8 mouse cellular contexts compared by ENCODE assay signal in genomic region chr15:89556401-89557178, GRCm38 (mm10). TPM values are rescaled to one million over a fixed set of nuclear protein-coding genes. Genes with fewer than 3 reads are reported as not detected.
DNase-seq lines count a peak whose midpoint lies in the region; ATAC-seq and TF ChIP-seq lines count a peak whose summit lies in the region.

No protein-coding gene starts in this region.

- ATAC-seq in lung, postnatal 0 days = peak; percentile 16; the same call in 1 of the 2 replicates
- ATAC-seq in intestine, embryonic 16.5 days = peak; percentile 39; the same call in 1 of the 2 replicates
- no peak for ATAC-seq in stomach, embryonic 16.5 days (ENCODE audit: insufficient read depth, low FRiP score)

- H3K27ac ChIP-seq in lung, postnatal 0 days (ENCODE audit: low read length) = no peak overlapping the region
- no peak overlapping the region for H3K27ac ChIP-seq in intestine, embryonic 16.5 days (ENCODE audit: low read length)
- H3K27ac ChIP-seq in stomach, embryonic 16.5 days (ENCODE audit: low read length) = peak overlapping the region; percentile 52; the same call in 1 of the 2 replicates

- no peak overlapping the region for H3K4me3 ChIP-seq in lung, postnatal 0 days (ENCODE audit: low read depth, low read length)
- H3K4me3 ChIP-seq in intestine, embryonic 16.5 days (ENCODE audit: low read length) = peak overlapping the region; percentile 5; the same call in 1 of the 2 replicates
- H3K4me3 ChIP-seq in stomach, embryonic 16.5 days (replicated peaks; ENCODE audit: low read length) = peak overlapping the region; percentile 4

- DNase-seq in cerebellum, adult 11 months = peak; percentile 32
- no peak for DNase-seq in cerebellum, postnatal 36 days
- no peak for DNase-seq in lung, postnatal 0 days (ENCODE audit: low spot score)
- DNase-seq in lung, postnatal 36 days = no peak
- DNase-seq in frontal cortex, postnatal 14 days (ENCODE audit: low spot score in 2 of 2) = no peak
- DNase-seq in ovary, postnatal 10 days (ENCODE audit: low spot score) = no peak

- 34% methylated on average over 23 of the region's 23 CpGs for WGBS in lung, postnatal 0 days
- 31% methylated on average over 23 of the region's 23 CpGs for WGBS in intestine, embryonic 16.5 days
- WGBS in stomach, embryonic 16.5 days = 34% methylated on average over 23 of the region's 23 CpGs

- no peaks in the 10 kb centered on the region; the same call in 1 of the 2 replicates for H3K36me3 ChIP-seq in lung, postnatal 0 days (ENCODE audit: insufficient read depth, low read length)
- H3K36me3 ChIP-seq in intestine, embryonic 16.5 days (ENCODE audit: control insufficient read depth, insufficient read depth, low read length) = no peaks in the 10 kb centered on the region
- H3K36me3 ChIP-seq in stomach, embryonic 16.5 days (ENCODE audit: control insufficient read depth, insufficient read depth, low read length) = no peaks in the 10 kb centered on the region

- no peak overlapping the region for H3K9ac ChIP-seq in lung, postnatal 0 days (replicated peaks; ENCODE audit: low read depth)
- H3K9ac ChIP-seq in intestine, embryonic 16.5 days (ENCODE audit: low read depth, low read length) = no peak overlapping the region
- H3K9ac ChIP-seq in stomach, embryonic 16.5 days (ENCODE audit: low read length) = 0 out of 2 replicates have a peak overlapping the region, but pooled peaks have one; percentile 39

- H3K4me1 ChIP-seq in lung, postnatal 0 days (ENCODE audit: insufficient read depth, low read depth, low read length) = no peaks in the 10 kb centered on the region
- peaks cover 13% of the 10 kb centered on the region; the same call in 1 of the 2 replicates for H3K4me1 ChIP-seq in intestine, embryonic 16.5 days (ENCODE audit: control insufficient read depth, insufficient read depth, low read length)
- H3K4me1 ChIP-seq in stomach, embryonic 16.5 days (ENCODE audit: control insufficient read depth, insufficient read depth, low read length) = peaks cover 13% of the 10 kb centered on the region

- H3K9me3 ChIP-seq in lung, postnatal 0 days (ENCODE audit: low read length) = no peaks in the 10 kb centered on the region
- H3K9me3 ChIP-seq in intestine, embryonic 16.5 days (ENCODE audit: control insufficient read depth, low read length) = no peaks in the 10 kb centered on the region
- H3K9me3 ChIP-seq in stomach, embryonic 16.5 days (replicated peaks; ENCODE audit: control insufficient read depth, low read length) = no peaks in the 10 kb centered on the region

- no peak for TF ChIP-seq EP300 in lung, postnatal 0 days (IDR thresholded peaks at IDR 0.05)

- TF ChIP-seq CTCF in lung, postnatal 0 days (IDR thresholded peaks at IDR 0.05) = peak; percentile 54

- peaks cover 10% of the 10 kb centered on the region; the same call in 1 of the 2 replicates for H3K27me3 ChIP-seq in lung, postnatal 0 days (replicated peaks; ENCODE audit: insufficient read depth, low read length)
- H3K27me3 ChIP-seq in intestine, embryonic 16.5 days (replicated peaks; ENCODE audit: control insufficient read depth, insufficient read depth, low read length) = peaks cover 21% of the 10 kb centered on the region
- peaks cover 15% of the 10 kb centered on the region for H3K27me3 ChIP-seq in stomach, embryonic 16.5 days (ENCODE audit: control insufficient read depth, insufficient read depth, low read length)

- 0 out of 2 replicates have a peak overlapping the region, but pooled peaks have one; percentile 25 for H3K4me2 ChIP-seq in lung, postnatal 0 days (replicated peaks; ENCODE audit: low read depth, low read length)
- H3K4me2 ChIP-seq in intestine, embryonic 16.5 days (ENCODE audit: low read depth, low read length) = peak overlapping the region; percentile 27; the same call in 1 of the 2 replicates
- H3K4me2 ChIP-seq in stomach, embryonic 16.5 days (ENCODE audit: low read depth, low read length) = peak overlapping the region; percentile 54

RNA-seq across cellular contexts. Expression of gene Acr, which starts 11.5 kb away (rescaled TPM):
- 0.08 TPM in 1 of 2 replicates, not detected in the other for polyA plus RNA-seq in lung, postnatal 0 days (2015; fragmentation: Nextera tagmentation; extraction: Ambion mirVana)
- 0.11 and 0.13 TPM in 2 replicates for polyA plus RNA-seq in intestine, embryonic 16.5 days (2015; fragmentation: Nextera tagmentation; extraction: Ambion mirVana)
- not detected in 2 replicates for polyA plus RNA-seq in stomach, embryonic 16.5 days (2015; fragmentation: Nextera tagmentation; extraction: Ambion mirVana)

RNA-seq across cellular contexts. Expression of gene Rabl2, which starts 35.1 kb away (rescaled TPM):
- polyA plus RNA-seq in lung, postnatal 0 days (2015; fragmentation: Nextera tagmentation; extraction: Ambion mirVana) = 23.1 and 24.2 TPM in 2 replicates
- 23.4 and 24.1 TPM in 2 replicates for polyA plus RNA-seq in intestine, embryonic 16.5 days (2015; fragmentation: Nextera tagmentation; extraction: Ambion mirVana)
- polyA plus RNA-seq in stomach, embryonic 16.5 days (2015; fragmentation: Nextera tagmentation; extraction: Ambion mirVana) = 34.6 and 35.2 TPM in 2 replicates

RNA-seq across cellular contexts. Expression of gene Shank3, which starts 57.2 kb away (rescaled TPM):
- 1.8 and 2.2 TPM in 2 replicates for polyA plus RNA-seq in lung, postnatal 0 days (2015; fragmentation: Nextera tagmentation; extraction: Ambion mirVana)
- polyA plus RNA-seq in intestine, embryonic 16.5 days (2015; fragmentation: Nextera tagmentation; extraction: Ambion mirVana) = 0.70 and 0.80 TPM in 2 replicates
- 1.1 and 1.8 TPM in 2 replicates for polyA plus RNA-seq in stomach, embryonic 16.5 days (2015; fragmentation: Nextera tagmentation; extraction: Ambion mirVana)
